Mouse (Mus musculus) thymus, adult 2 months (tissue): ENCODE results near the gene Jpt1.

Source experiments
- CTCF ChIP-seq: fragments of 200-500 bp; IDR thresholded peaks from 2 replicates; pipeline ENCODE4 v1.5.1; 2012; ENCODE audit warnings: mild to moderate bottlenecking, control low read depth, low read length, moderate library complexity, borderline replicate concordance; ENCODE audit not compliant: control insufficient read depth, poor library complexity, insufficient read depth; ENCODE audit errors: extremely low read depth
- POLR2A ChIP-seq: fragments of 200-500 bp; IDR thresholded peaks from 2 replicates; pipeline ENCODE4 v1.6.1; 2012; ENCODE audit warnings: mild to moderate bottlenecking, low read length, control low read depth, moderate library complexity; ENCODE audit not compliant: control insufficient read depth, poor library complexity, insufficient read depth; ENCODE audit errors: extremely low read depth

DNA sequence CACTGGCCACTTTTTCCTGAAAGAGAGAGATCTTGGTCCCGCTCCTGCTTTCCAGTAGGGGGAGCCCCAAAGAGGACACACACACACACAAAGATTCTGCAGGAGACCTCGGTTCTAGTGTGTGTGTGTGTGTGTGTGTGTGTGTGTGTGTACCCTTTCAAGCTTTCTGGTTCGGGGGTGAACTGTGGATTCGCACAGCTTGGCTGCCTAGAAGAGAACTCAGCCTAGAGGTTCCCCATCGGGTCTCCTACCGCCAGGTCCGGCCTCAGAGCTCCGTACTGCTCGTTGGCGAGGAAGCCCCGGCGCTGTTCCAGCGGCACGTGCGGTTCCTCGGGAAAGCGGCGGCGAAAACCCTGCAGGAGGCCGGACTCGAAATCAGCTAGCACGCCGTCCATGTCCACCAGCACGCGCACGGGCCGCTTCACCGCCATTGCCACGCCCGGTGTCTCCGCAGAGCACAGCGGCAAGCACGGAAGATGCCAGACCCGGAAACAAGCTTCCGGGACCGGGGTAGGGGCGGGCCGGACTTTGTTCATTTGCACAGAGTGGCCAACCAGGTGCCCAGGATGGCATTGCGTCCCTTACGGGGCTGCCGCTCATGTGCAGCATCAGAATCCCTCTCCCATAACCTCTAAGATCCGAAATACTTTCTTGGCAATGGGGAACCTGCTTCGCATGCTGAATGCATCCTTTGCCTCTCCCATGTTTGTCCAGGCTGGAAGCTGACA, 22.7 kb downstream of the Jpt1 start, which contains the start of gene Nt5c:
- peak; percentile 82 for TF ChIP-seq POLR2A
- TF ChIP-seq CTCF: no peak; the same call in 1 of the 2 replicates
